Mouse (Mus musculus) heart, embryonic 10.5 days (tissue): ENCODE measurements at regions not wholly inside any gene's neighbourhood (a gene's known extent, or its start where the extent isn't known, plus 50 kb on each side); places are given as distances from the start of the nearest gene placed in this dataset.
A peak's percentile ranks its signal among the peaks of the same experiment; 100 is the strongest.
"Not testable (repeated sequence)": the region's sequence is repeated elsewhere in the genome, so short reads cannot be mapped to it uniquely, and the experiment has no call there.

Experiments
- DNase-seq: peaks from one replicate; pipeline ENCODE4 v3.0.0-alpha.2; 2017; ENCODE audit warnings: low spot score
- H3K27ac ChIP-seq: fragments of 300-500 bp; sonication (generic); 2 replicates; pipeline ENCODE4 v1.5.1; 2016; ENCODE audit warnings: mild to moderate bottlenecking
- H3K27me3 ChIP-seq: fragments of 300-500 bp; sonication (generic); 2 replicates; pipeline ENCODE4 v1.6.1; 2016; ENCODE audit warnings: mild to moderate bottlenecking; ENCODE audit not compliant: poor library complexity, insufficient read depth, severe bottlenecking
- H3K36me3 ChIP-seq: fragments of 300-500 bp; sonication (generic); 2 replicates; pipeline ENCODE4 v1.6.1; 2016; ENCODE audit warnings: mild to moderate bottlenecking, moderate library complexity
- H3K4me1 ChIP-seq: fragments of 300-500 bp; sonication (generic); 2 replicates; pipeline ENCODE4 v1.6.1; 2016; ENCODE audit warnings: mild to moderate bottlenecking
- H3K4me3 ChIP-seq: fragments of 300-500 bp; sonication (generic); 2 replicates; pipeline ENCODE4 v1.5.1; 2016; ENCODE audit warnings: mild to moderate bottlenecking, moderate library complexity
- H3K9me3 ChIP-seq: fragments of 300-500 bp; sonication (generic); 2 replicates; pipeline ENCODE4 v1.6.1; 2016; ENCODE audit warnings: mild to moderate bottlenecking, moderate library complexity
- WGBS: fragments of 180-500 bp; shearing (Covaris S2); methylation state at CpG from one replicate; pipeline ENCODE4 v1.1.7; 2016; 5-methylcytosine and 5-hydroxymethylcytosine counted together

- peak; percentile 86 for DNase-seq
- Histone ChIP-seq H3K4me3 (peak overlapping the region; percentile 46), H3K27me3 (peaks cover 48% of the 10 kb centered on the region), H3K4me1 (peaks cover 45% of the 10 kb centered on the region), H3K27ac (peak overlapping the region; percentile 89), H3K36me3 (no peaks in the 10 kb centered on the region), H3K9me3 (no peaks in the 10 kb centered on the region)
- 2% methylated on average over 19 of the region's 19 CpGs for WGBS
Measured at GRCm38 (mm10) chr11:94882687-94883383, 53.2 kb upstream of the Col1a1 start.

GRCm38 (mm10) chr11:94881982-94882686 lies 53.9 kb upstream of the Col1a1 start:
- DNase-seq, result peak; percentile 79
- WGBS, result 10% methylated on average over 9 of the region's 9 CpGs
- Histone ChIP-seq H3K9me3 (no peaks in the 10 kb centered on the region), H3K4me1 (peaks cover 46% of the 10 kb centered on the region), H3K27ac (peak overlapping the region; percentile 89), H3K27me3 (peaks cover 48% of the 10 kb centered on the region), H3K36me3 (no peaks in the 10 kb centered on the region), H3K4me3 (peak overlapping the region; percentile 46)

DNA sequence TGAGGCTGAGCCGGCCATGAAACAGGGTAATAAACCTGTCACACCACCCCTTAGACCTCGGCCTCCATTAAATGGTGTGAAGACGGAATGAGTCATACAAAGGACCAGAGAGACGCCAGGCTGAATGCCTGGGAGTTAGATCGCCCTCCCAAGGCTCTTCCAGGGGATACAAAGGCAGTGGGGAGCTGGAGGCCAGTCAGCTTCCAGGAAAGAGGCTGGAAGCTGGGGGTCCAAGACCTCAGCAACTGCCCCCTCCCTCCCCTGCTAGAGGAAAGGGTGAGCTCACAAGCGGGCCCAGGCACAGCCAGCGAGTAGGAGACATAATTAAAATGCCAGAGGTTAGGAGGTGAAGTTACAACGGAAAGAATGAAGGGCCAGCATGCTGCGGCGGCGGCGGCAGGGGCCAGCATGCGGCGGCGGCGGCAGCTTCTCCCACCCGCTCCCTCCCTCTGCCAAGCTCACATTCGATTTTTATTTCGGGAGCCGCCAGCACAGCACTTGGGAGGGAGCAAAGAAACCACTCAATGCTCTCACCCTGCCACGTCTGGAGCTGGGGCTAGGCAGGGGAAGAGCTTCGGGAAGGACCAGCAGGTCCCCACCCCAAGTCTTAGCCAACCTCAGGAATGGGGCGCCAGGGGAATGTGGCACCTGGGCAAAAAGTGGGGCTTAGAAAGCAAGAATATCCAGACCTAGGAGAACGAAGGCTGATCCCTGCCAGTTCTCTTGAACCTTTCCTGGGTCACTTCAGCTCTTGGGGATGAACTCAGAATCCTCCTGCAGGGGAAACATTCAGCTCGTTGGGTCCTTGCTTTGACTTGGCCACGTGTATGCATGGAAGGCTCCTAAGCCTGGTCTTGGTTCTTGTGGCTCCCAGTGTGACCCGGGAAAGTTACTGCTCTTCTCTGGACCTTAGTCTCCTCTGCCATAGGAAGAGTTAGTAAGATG lies 54.9 kb upstream of the Col1a1 start:
- no peak for DNase-seq
- H3K36me3 ChIP-seq, result no peaks in the 10 kb centered on the region
- no peaks in the 10 kb centered on the region for H3K9me3 ChIP-seq
- 5% methylated on average over 27 of the region's 27 CpGs for WGBS
- H3K4me3 ChIP-seq, result peak overlapping the region; percentile 45
- peak overlapping the region; percentile 89 for H3K27ac ChIP-seq
- H3K4me1 ChIP-seq, result peaks cover 51% of the 10 kb centered on the region
- H3K27me3 ChIP-seq, result peaks cover 56% of the 10 kb centered on the region

GRCm38 (mm10) chr11:94876707-94877106 lies 59.3 kb upstream of the Col1a1 start:
- peak overlapping the region; percentile 18; the same call in 1 of the 2 replicates for H3K27ac ChIP-seq

DNA sequence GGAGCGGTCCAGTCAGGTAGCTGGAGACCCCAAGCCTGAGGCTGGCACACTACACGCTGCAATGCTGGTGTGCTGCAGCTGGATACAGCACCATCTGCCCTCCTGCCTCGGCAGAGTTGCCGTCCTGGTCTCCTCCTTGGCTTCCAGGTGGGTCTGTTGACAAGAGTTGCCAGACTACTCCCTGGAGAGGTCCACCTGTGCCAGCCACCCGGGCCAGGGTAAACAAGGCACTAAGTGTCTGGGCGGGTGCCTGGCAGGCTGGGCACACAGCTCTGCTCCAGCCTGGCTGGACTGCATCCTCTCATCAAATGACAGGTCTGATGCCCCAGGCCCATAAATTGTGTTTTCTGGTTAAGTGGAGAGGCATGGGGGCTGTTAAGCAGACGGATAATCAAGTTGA lies 61.0 kb upstream of the Col1a1 start:
- DNase-seq, result no peak
- 62% methylated on average over 7 of the region's 7 CpGs for WGBS
- Histone ChIP-seq H3K9me3 (no peaks in the 10 kb centered on the region), H3K4me1 (peaks cover 49% of the 10 kb centered on the region), H3K36me3 (no peaks in the 10 kb centered on the region), H3K27me3 (peaks cover 33% of the 10 kb centered on the region), H3K4me3 (no peak overlapping the region), H3K27ac (peak overlapping the region; percentile 26)

More at GRCm38 (mm10) chr11:94876707-94877106, 59.3 kb upstream of the Col1a1 start:
- Histone ChIP-seq H3K4me3 (no peak overlapping the region), H3K9me3 (no peaks in the 10 kb centered on the region), H3K36me3 (no peaks in the 10 kb centered on the region), H3K4me1 (peaks cover 60% of the 10 kb centered on the region), H3K27me3 (peaks cover 48% of the 10 kb centered on the region)
- 47% methylated on average over 1 of the region's 1 CpGs for WGBS
- DNase-seq, result no peak

DNA sequence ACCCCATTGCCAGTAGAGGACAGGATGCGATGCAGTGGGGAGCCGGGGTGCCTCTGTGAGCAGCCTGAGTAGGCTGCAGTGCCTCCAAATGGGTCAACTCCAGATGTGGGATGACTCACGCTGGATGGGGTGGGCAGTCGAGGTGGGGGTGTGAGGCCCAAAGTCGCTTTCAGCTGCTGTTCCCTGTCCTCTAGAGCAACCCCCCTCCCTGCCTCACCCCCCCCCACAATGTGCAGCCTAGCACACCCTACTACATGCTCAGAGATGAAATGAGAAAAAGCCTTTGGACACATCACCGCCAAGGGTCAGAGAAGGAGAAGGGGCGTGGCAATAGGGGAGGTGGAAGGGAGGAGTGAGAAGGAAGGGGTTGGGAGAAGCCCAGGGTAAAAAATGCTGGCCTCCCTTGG lies 61.9 kb upstream of the Col1a1 start:
- no peaks in the 10 kb centered on the region for H3K9me3 ChIP-seq
- 8% methylated on average over 7 of the region's 7 CpGs for WGBS
- H3K4me3 ChIP-seq, result peak overlapping the region; percentile 52; the same call in 1 of the 2 replicates
- H3K4me1 ChIP-seq, result peaks cover 45% of the 10 kb centered on the region
- no peak for DNase-seq
- H3K27me3 ChIP-seq, result peaks cover 33% of the 10 kb centered on the region
- no peaks in the 10 kb centered on the region for H3K36me3 ChIP-seq
- H3K27ac ChIP-seq, result peak overlapping the region; percentile 83

DNA sequence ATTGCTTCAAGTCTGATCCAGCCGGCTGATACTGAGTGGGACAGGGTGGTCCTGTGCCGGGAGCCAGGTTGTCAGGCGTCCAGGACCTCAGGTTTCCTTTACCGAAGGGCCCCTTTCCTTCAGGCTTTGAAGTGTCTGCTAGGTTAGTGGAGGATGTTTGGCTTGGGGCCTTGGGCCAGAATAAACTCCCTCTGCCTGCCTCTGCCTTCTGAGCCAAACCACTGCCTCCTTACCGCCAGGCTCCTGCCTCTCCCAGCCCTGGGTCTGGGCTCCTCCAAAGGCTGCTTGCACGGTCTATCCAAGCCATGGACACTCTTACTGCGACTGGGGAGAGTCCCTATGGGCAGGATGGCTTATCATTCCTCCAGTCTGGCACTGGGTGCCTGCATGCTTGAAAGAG lies 62.3 kb upstream of the Col1a1 start:
- 5% methylated on average over 7 of the region's 7 CpGs for WGBS
- peaks cover 33% of the 10 kb centered on the region for H3K27me3 ChIP-seq
- H3K36me3 ChIP-seq, result no peaks in the 10 kb centered on the region
- peaks cover 41% of the 10 kb centered on the region for H3K4me1 ChIP-seq
- no peak for DNase-seq
- H3K4me3 ChIP-seq, result peak overlapping the region; percentile 52
- peak overlapping the region; percentile 83 for H3K27ac ChIP-seq
- H3K9me3 ChIP-seq, result no peaks in the 10 kb centered on the region

DNA sequence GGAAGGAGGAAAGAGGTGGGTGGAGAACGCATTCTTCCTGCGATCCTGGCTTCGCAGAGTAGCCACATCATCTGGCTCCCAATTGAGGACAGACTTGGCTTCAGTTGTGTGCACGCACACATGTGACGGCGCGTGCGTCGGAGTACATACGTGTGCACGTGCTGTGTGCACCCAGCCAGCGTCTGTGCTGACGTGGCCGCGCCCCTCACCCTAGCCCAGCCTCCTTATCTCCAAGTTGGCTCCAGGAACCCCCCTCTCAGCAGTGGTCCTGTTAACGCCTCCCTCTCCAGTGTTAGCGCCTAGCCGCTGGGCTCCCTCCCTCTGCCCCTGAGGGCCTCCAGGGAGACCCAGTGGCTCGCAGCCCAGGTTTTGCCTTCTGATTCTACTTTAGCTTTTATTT lies 63.1 kb upstream of the Col1a1 start:
- no peaks in the 10 kb centered on the region for H3K9me3 ChIP-seq
- peak overlapping the region; percentile 52 for H3K4me3 ChIP-seq
- no peaks in the 10 kb centered on the region for H3K36me3 ChIP-seq
- DNase-seq, result peak; percentile 82
- H3K27ac ChIP-seq, result peak overlapping the region; percentile 83
- peaks cover 34% of the 10 kb centered on the region for H3K4me1 ChIP-seq
- 2% methylated on average over 19 of the region's 19 CpGs for WGBS
- H3K27me3 ChIP-seq, result peaks cover 33% of the 10 kb centered on the region

DNA sequence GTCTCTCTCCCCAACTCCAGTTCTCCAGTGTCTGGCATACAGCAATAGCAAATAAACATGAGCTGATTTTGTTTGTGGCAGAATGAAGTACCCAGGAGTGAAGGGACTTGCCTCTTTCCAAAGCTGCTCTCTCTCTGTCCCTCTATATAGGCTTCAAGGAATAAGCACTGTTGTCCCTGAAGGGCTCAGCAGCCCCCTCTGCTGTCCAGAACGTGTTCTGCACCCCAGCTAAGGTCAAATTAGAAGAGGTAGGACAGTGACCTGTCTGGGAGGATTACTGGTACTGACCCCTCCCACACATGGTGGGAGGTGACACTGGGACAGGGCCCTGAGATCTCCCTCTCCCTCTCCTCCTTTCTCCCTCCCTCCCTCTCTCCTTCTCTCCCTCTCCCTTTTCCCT lies 65.7 kb upstream of the Col1a1 start:
- Histone ChIP-seq H3K36me3 (no peaks in the 10 kb centered on the region), H3K27me3 (peaks cover 17% of the 10 kb centered on the region), H3K4me3 (no peak overlapping the region), H3K9me3 (no peaks in the 10 kb centered on the region), H3K4me1 (peaks cover 27% of the 10 kb centered on the region), H3K27ac (0 out of 2 replicates have a peak overlapping the region, but pooled peaks have one; percentile 6)
- peak; percentile 86 for DNase-seq
- 0% methylated on average over 1 of the region's 1 CpGs for WGBS

DNA sequence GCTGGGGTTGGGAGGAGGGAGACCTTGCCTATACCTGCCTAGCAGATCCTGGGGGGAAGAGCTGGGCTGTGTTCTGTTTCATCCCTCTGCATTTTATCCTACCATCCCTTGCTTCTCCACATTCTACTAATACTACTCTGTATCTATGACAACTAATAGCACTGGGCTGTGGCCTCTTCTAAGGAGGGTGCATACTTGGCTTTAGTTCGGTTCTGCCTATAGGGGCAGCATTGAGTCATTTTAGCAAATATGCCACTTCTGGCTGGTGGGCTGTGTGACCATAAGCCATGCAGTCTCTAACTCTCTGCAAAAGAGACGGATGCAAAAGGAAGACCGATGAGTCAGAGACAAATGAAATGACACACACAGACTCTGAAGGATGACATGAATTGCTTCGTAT lies 66.2 kb upstream of the Col1a1 start:
- not testable (repeated sequence) for H3K27ac ChIP-seq, H3K36me3 ChIP-seq, DNase-seq, H3K4me3 ChIP-seq, H3K9me3 ChIP-seq
- 21% methylated on average over 4 of the region's 4 CpGs for WGBS
- peaks cover 23% of the 10 kb centered on the region for H3K4me1 ChIP-seq
- peaks cover 12% of the 10 kb centered on the region for H3K27me3 ChIP-seq

GRCm38 (mm10) chr11:94866176-94866967 lies 69.7 kb upstream of the Col1a1 start:
- WGBS, result 14% methylated on average over 9 of the region's 9 CpGs
- Histone ChIP-seq H3K9me3 (no peaks in the 10 kb centered on the region), H3K27me3 (peaks cover 22% of the 10 kb centered on the region; the same call in 1 of the 2 replicates), H3K36me3 (no peaks in the 10 kb centered on the region), H3K27ac (no peak overlapping the region), H3K4me1 (no peaks in the 10 kb centered on the region), H3K4me3 (no peak overlapping the region)
- DNase-seq, result peak; percentile 85

DNA sequence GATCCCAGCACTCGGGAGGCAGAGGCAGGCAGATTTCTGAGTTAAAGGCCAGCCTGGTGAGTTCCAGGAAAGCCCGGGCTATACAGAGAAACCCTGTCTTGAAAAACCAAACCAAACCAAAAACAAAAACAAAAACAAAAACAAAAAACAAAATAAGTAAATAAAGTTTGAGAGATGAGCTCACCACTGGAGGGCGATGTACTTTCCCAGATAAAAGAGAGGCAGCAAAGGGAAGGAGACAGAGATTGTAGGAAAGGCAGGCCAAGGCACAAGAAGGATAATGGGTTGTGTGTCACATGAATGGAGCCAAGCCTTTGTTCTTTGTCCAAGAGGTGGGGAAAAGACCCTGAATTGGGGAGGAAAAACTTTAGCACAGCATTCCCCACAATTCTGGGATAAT lies 67.6 kb upstream of the Tmem92 start:
- no peaks in the 10 kb centered on the region for H3K4me1 ChIP-seq
- 80% methylated on average over 3 of the region's 3 CpGs for WGBS
- no peak for DNase-seq

More for the DNA sequence above, 67.6 kb upstream of the Tmem92 start:
- H3K27me3 ChIP-seq, result no peaks in the 10 kb centered on the region
- no peaks in the 10 kb centered on the region for H3K36me3 ChIP-seq
- no peaks in the 10 kb centered on the region for H3K9me3 ChIP-seq
- no peak overlapping the region for H3K27ac ChIP-seq
- no peak overlapping the region for H3K4me3 ChIP-seq
